Mouse (Mus musculus) stomach, embryonic 15.5 days (tissue): ENCODE results near the gene Ubqln4. TPM values are rescaled to one million over a fixed set of nuclear protein-coding genes. Genes with fewer than 3 reads are reported as not detected.

Source experiments
- ATAC-seq: fragments of 200-750 bp; cut with Nextera tagmentation; 2 replicates; pipeline ENCODE4 v1.8.0; 2017; ENCODE audit warnings: low read depth, moderate number of reproducible peaks, moderate TSS enrichment; ENCODE audit not compliant: insufficient read depth, low FRiP score
- H3K27ac ChIP-seq: fragments of 300-500 bp; sonication (generic); 2 replicates; pipeline ENCODE4 v1.5.1; 2015; ENCODE audit warnings: mild to moderate bottlenecking, inconsistent platforms
- H3K27me3 ChIP-seq: fragments of 300-500 bp; sonication (generic); replicated peaks from 2 replicates; pipeline ENCODE4 v1.6.1; 2015; ENCODE audit warnings: inconsistent platforms
- H3K36me3 ChIP-seq: fragments of 300-500 bp; sonication (generic); 2 replicates; pipeline ENCODE4 v1.6.1; 2015; ENCODE audit warnings: inconsistent platforms
- H3K4me1 ChIP-seq: fragments of 300-500 bp; sonication (generic); 2 replicates; pipeline ENCODE4 v1.6.1; 2015; ENCODE audit warnings: inconsistent platforms
- H3K4me2 ChIP-seq: fragments of 300-500 bp; sonication (generic); 2 replicates; pipeline ENCODE4 v1.6.1; 2015; ENCODE audit warnings: mild to moderate bottlenecking, inconsistent platforms
- H3K4me3 ChIP-seq: fragments of 300-500 bp; sonication (generic); replicated peaks from 2 replicates; pipeline ENCODE4 v1.5.1; 2015; ENCODE audit warnings: inconsistent platforms
- H3K9ac ChIP-seq: fragments of 300-500 bp; sonication (generic); 2 replicates; pipeline ENCODE4 v1.6.1; 2015; ENCODE audit warnings: inconsistent platforms
- H3K9me3 ChIP-seq: fragments of 300-500 bp; sonication (generic); 2 replicates; pipeline ENCODE4 v1.6.1; 2016; ENCODE audit warnings: inconsistent platforms
- WGBS: fragments of 180-500 bp; shearing (Covaris S2); methylation state at CpG from one replicate; pipeline ENCODE4 v1.1.7; 2015; 5-methylcytosine and 5-hydroxymethylcytosine counted together
- polyA plus RNA-seq: library from polyadenylated mRNA; unstranded; fragments of >200 nt; fragmentation: Nextera tagmentation; extraction: Ambion mirVana; gene quantifications from 2 replicates; pipeline ENCODE4 v1.2.1, GENCODE M21; 2015

Gene Ubqln4
- polyA plus RNA-seq, result 40.2 and 40.9 TPM in 2 replicates

GRCm38 (mm10) chr3:88553525-88553879, at the start of gene Ubqln4:
Gene Ubqln4, plus strand, starts transcription at chr3:88553758.
- H3K4me2 ChIP-seq, result peak within 1 kb of the TSS; percentile 75

GRCm38 (mm10) chr3:88503881-88504746, 49.4 kb upstream of the Ubqln4 start:
- Histone ChIP-seq H3K27me3 (no peaks in the 10 kb centered on the region), H3K4me2 (peak overlapping the region; percentile 85; the same call in 1 of the 2 replicates), H3K4me1 (peaks cover 39% of the 10 kb centered on the region), H3K27ac (peak overlapping the region; percentile 94), H3K36me3 (no peaks in the 10 kb centered on the region), H3K4me3 (no peak overlapping the region), H3K9ac (no peak overlapping the region), H3K9me3 (no peaks in the 10 kb centered on the region)
- ATAC-seq, result no peak
- 39% methylated on average over 8 of the region's 8 CpGs for WGBS

More at GRCm38 (mm10) chr3:88553525-88553879, at the start of gene Ubqln4:
- H3K9ac ChIP-seq, result peak within 1 kb of the TSS; percentile 88
- ATAC-seq, result peak; percentile 86
- peak within 1 kb of the TSS; percentile 98 for H3K27ac ChIP-seq
- H3K9me3 ChIP-seq, result no peaks in the 10 kb centered on the region
- under 1% methylated on average over 26 of the region's 37 CpGs for WGBS
- H3K4me3 ChIP-seq, result peak within 1 kb of the TSS; percentile 85
- peaks cover 19% of the 10 kb centered on the region; the same call in 1 of the 2 replicates for H3K36me3 ChIP-seq
- peaks cover 23% of the 10 kb centered on the region for H3K4me1 ChIP-seq
- H3K27me3 ChIP-seq, result no peaks in the 10 kb centered on the region

GRCm38 (mm10) chr3:88505081-88505480, 48.5 kb upstream of the Ubqln4 start:
- Histone ChIP-seq H3K27me3 (no peaks in the 10 kb centered on the region), H3K36me3 (no peaks in the 10 kb centered on the region), H3K9ac (no peak overlapping the region), H3K9me3 (no peaks in the 10 kb centered on the region), H3K4me1 (peaks cover 40% of the 10 kb centered on the region), H3K27ac (peak overlapping the region; percentile 65; the same call in 1 of the 2 replicates), H3K4me3 (no peak overlapping the region), H3K4me2 (no peak overlapping the region)
- 56% methylated on average over 6 of the region's 6 CpGs for WGBS
- ATAC-seq, result no peak

GRCm38 (mm10) chr3:88505765-88506164, 47.8 kb upstream of the Ubqln4 start:
- WGBS, result 52% methylated on average over 7 of the region's 7 CpGs
- Histone ChIP-seq H3K4me1 (peaks cover 33% of the 10 kb centered on the region), H3K27ac (peak overlapping the region; percentile 12; the same call in 1 of the 2 replicates)

GRCm38 (mm10) chr3:88509250-88509649, 44.3 kb upstream of the Ubqln4 start:
- Histone ChIP-seq H3K27ac (peak overlapping the region; percentile 91), H3K9ac (no peak overlapping the region), H3K9me3 (no peaks in the 10 kb centered on the region), H3K4me1 (peaks cover 39% of the 10 kb centered on the region), H3K4me2 (peak overlapping the region; percentile 52), H3K4me3 (peak overlapping the region; percentile 36; the same call in 1 of the 2 replicates), H3K36me3 (no peaks in the 10 kb centered on the region), H3K27me3 (no peaks in the 10 kb centered on the region)
- 63% methylated on average over 3 of the region's 3 CpGs for WGBS
- ATAC-seq, result peak; percentile 3; the same call in 1 of the 2 replicates

More at GRCm38 (mm10) chr3:88505765-88506164, 47.8 kb upstream of the Ubqln4 start:
- Histone ChIP-seq H3K4me2 (no peak overlapping the region), H3K9ac (no peak overlapping the region), H3K27me3 (no peaks in the 10 kb centered on the region), H3K4me3 (no peak overlapping the region), H3K9me3 (no peaks in the 10 kb centered on the region), H3K36me3 (no peaks in the 10 kb centered on the region)
- ATAC-seq, result no peak

GRCm38 (mm10) chr3:88509692-88510420, 43.7 kb upstream of the Ubqln4 start, which contains the start of gene Lmna:
Gene Lmna, minus strand, starts transcription at chr3:88509956.
- H3K4me1 ChIP-seq, result peaks cover 42% of the 10 kb centered on the region

GRCm38 (mm10) chr3:88510421-88511289, 42.9 kb upstream of the Ubqln4 start:
- WGBS, result 43% methylated on average over 13 of the region's 13 CpGs
- peaks cover 46% of the 10 kb centered on the region for H3K4me1 ChIP-seq
- peak overlapping the region; percentile 36 for H3K4me3 ChIP-seq
- peak overlapping the region; percentile 91 for H3K27ac ChIP-seq
- H3K9ac ChIP-seq, result no peak overlapping the region
- ATAC-seq, result no peak
- H3K27me3 ChIP-seq, result no peaks in the 10 kb centered on the region
- no peaks in the 10 kb centered on the region for H3K9me3 ChIP-seq
- H3K36me3 ChIP-seq, result no peaks in the 10 kb centered on the region
- peak overlapping the region; percentile 52 for H3K4me2 ChIP-seq

More at GRCm38 (mm10) chr3:88509692-88510420, 43.7 kb upstream of the Ubqln4 start, which contains the start of gene Lmna:
- Histone ChIP-seq H3K4me2 (peak within 1 kb of the TSS; percentile 52), H3K4me3 (peak within 1 kb of the TSS; percentile 36), H3K27ac (peak within 1 kb of the TSS; percentile 91), H3K9me3 (no peaks in the 10 kb centered on the region), H3K36me3 (no peaks in the 10 kb centered on the region), H3K27me3 (no peaks in the 10 kb centered on the region), H3K9ac (no peak within 1 kb of the TSS)
- WGBS, result under 1% methylated on average over 31 of the region's 31 CpGs
- ATAC-seq, result peak; percentile 93

GRCm38 (mm10) chr3:88511559-88511958, 42.0 kb upstream of the Ubqln4 start:
- H3K27me3 ChIP-seq, result no peaks in the 10 kb centered on the region
- H3K9me3 ChIP-seq, result no peaks in the 10 kb centered on the region
- H3K36me3 ChIP-seq, result no peaks in the 10 kb centered on the region
- H3K4me3 ChIP-seq, result no peak overlapping the region
- H3K9ac ChIP-seq, result no peak overlapping the region
- H3K4me2 ChIP-seq, result no peak overlapping the region
- no peak for ATAC-seq
- H3K4me1 ChIP-seq, result peaks cover 43% of the 10 kb centered on the region
- H3K27ac ChIP-seq, result peak overlapping the region; percentile 22; the same call in 1 of the 2 replicates
- 40% methylated on average over 4 of the region's 4 CpGs for WGBS

GRCm38 (mm10) chr3:88512141-88512895, 41.2 kb upstream of the Ubqln4 start:
- Histone ChIP-seq H3K4me2 (no peak overlapping the region), H3K9me3 (no peaks in the 10 kb centered on the region), H3K27ac (peak overlapping the region; percentile 57), H3K4me1 (peaks cover 43% of the 10 kb centered on the region), H3K9ac (no peak overlapping the region), H3K27me3 (no peaks in the 10 kb centered on the region), H3K4me3 (no peak overlapping the region), H3K36me3 (no peaks in the 10 kb centered on the region)
- 38% methylated on average over 6 of the region's 6 CpGs for WGBS
- no peak for ATAC-seq

- Histone ChIP-seq H3K4me2 (no peak overlapping the region), H3K27me3 (no peaks in the 10 kb centered on the region), H3K9ac (no peak overlapping the region), H3K4me3 (no peak overlapping the region), H3K4me1 (peaks cover 43% of the 10 kb centered on the region), H3K9me3 (no peaks in the 10 kb centered on the region), H3K27ac (peak overlapping the region; percentile 57), H3K36me3 (no peaks in the 10 kb centered on the region)
- ATAC-seq, result no peak
- WGBS, result 35% methylated on average over 15 of the region's 15 CpGs
These were observed 40.5 kb upstream of the Ubqln4 start for GRCm38 (mm10) chr3:88512896-88513545.
